Mouse (Mus musculus) neural tube, embryonic 14.5 days (tissue): ENCODE results near the gene Frmd5. TPM values are rescaled to one million over a fixed set of nuclear protein-coding genes. Genes with fewer than 3 reads are reported as not detected.
"Not testable (repeated sequence)": the region's sequence is repeated elsewhere in the genome, so short reads cannot be mapped to it uniquely, and the experiment has no call there.

Experiments
- ATAC-seq: fragments of 200-750 bp; cut with Nextera tagmentation; 2 replicates; pipeline ENCODE4 v1.8.0; 2017; ENCODE audit warnings: low read depth, mild to moderate bottlenecking, moderate TSS enrichment, moderate library complexity
- H3K27ac ChIP-seq: fragments of 300-500 bp; sonication (generic); 2 replicates; pipeline ENCODE4 v1.5.1; 2014; ENCODE audit warnings: low read depth, mild to moderate bottlenecking, control low read depth, low read length, moderate library complexity, mixed read lengths
- H3K27me3 ChIP-seq: fragments of 300-500 bp; sonication (generic); 2 replicates; pipeline ENCODE4 v1.6.1; 2014; ENCODE audit warnings: low read length; ENCODE audit not compliant: control insufficient read depth, insufficient read depth
- H3K36me3 ChIP-seq: fragments of 300-500 bp; sonication (generic); 2 replicates; pipeline ENCODE4 v1.6.1; 2014; ENCODE audit warnings: low read length, mixed read lengths; ENCODE audit not compliant: control insufficient read depth, insufficient read depth
- H3K4me1 ChIP-seq: fragments of 300-500 bp; sonication (generic); 2 replicates; pipeline ENCODE4 v1.6.1; 2014; ENCODE audit warnings: low read length; ENCODE audit not compliant: control insufficient read depth, insufficient read depth
- H3K4me2 ChIP-seq: fragments of 300-500 bp; sonication (generic); 2 replicates; pipeline ENCODE4 v1.6.1; 2014; ENCODE audit warnings: mild to moderate bottlenecking, low read depth, low read length, control low read depth
- H3K4me3 ChIP-seq: fragments of 300-500 bp; sonication (generic); 2 replicates; pipeline ENCODE4 v1.5.1; 2014; ENCODE audit warnings: low read depth, low read length, control low read depth, mixed read lengths
- H3K9ac ChIP-seq: fragments of 300-500 bp; sonication (generic); replicated peaks from 2 replicates; pipeline ENCODE4 v1.6.1; 2014; ENCODE audit warnings: low read depth, mild to moderate bottlenecking, control low read depth, low read length, mixed read lengths
- H3K9me3 ChIP-seq: fragments of 300-500 bp; sonication (generic); 2 replicates; pipeline ENCODE4 v1.6.1; 2016; ENCODE audit warnings: low read length; ENCODE audit not compliant: control insufficient read depth
- WGBS: fragments of 180-500 bp; shearing (Covaris S2); extraction: QIAGEN DNeasy Blood & Tissue Kit; methylation state at CpG from one replicate; pipeline ENCODE4 v1.1.7; 2014; 5-methylcytosine and 5-hydroxymethylcytosine counted together
- polyA plus RNA-seq: library from polyadenylated mRNA; unstranded; fragments of >200 nt; fragmentation: Nextera tagmentation; extraction: Ambion mirVana; gene quantifications from 2 replicates; pipeline ENCODE4 v1.2.1, GENCODE M21; 2014

Frmd5 gene
- polyA plus RNA-seq, 1 experiment from 2014 or later, result 31.2 TPM

DNA sequence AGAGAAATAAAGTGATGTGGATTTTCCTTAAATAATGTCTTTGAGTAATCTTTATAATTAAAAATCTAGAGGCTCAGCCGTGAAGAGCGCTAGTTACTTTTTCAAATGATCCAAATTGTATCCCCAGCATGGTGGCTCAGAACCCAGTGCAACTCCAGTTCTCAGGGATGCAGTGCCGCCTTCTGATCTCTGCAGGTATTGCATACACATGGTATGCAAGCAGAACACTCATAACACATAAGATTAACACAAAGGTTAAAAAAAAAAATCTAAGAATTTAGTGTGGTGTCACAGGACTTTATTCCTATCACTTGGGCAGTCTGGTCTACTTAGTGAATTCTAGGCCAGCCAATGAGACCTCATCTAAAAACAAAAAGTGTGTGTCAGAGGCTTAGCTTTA lies 262.1 kb downstream of the Frmd5 start:
- Histone ChIP-seq H3K36me3 (peaks cover 14% of the 10 kb centered on the region), H3K4me2 (no peak overlapping the region), H3K27me3 (no peaks in the 10 kb centered on the region), H3K4me1 (no peaks in the 10 kb centered on the region), H3K9ac (no peak overlapping the region), H3K9me3 (no peaks in the 10 kb centered on the region), H3K4me3 (no peak overlapping the region), H3K27ac (no peak overlapping the region)
- no peak for ATAC-seq
- 90% methylated on average over 3 of the region's 3 CpGs for WGBS

DNA sequence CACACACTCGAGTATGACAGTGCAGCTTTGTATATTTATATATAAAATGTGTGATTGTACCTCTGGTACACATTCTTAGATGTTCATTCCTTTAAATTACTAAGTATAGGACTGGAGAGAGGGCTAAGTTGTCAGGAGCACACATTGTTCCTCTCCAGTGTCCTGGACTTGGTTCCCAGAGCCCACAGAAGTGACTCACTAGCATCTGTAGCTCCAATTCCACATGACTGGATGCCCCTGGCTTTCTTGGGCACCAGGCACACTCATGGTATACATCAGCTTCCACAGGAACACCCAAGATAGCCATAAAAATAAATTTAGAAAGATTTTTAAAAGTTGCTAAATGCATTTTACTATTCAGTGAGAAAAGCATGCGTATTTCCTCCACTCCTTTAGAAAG lies 281.8 kb downstream of the Frmd5 start:
- no peak for ATAC-seq
- Histone ChIP-seq H3K27ac (no peak overlapping the region), H3K4me3 (no peak overlapping the region)

DNA sequence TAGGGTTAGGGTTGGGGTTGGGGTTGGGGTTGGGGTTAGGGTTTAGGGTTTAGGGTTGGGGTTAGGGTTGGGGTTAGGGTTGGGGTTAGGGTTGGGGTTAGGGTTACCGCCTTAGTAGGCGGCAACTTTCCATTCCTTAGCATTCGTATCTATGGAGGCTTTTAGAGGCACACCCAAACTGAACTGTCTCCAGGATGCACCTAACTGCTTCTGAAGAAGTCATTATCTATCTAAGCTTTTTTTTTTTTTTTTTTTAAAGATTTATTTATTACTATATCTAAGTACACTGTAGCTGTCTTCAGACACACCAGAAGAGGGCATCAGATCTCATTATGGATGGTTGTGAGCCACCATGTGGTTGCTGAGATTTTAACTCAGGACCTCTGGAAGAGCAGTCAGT lies 284.1 kb downstream of the Frmd5 start:
- H3K27me3 ChIP-seq, H3K4me3 ChIP-seq: not testable (repeated sequence)

More for the DNA sequence above, 281.8 kb downstream of the Frmd5 start:
- no peaks in the 10 kb centered on the region for H3K36me3 ChIP-seq
- H3K9me3 ChIP-seq, result no peaks in the 10 kb centered on the region
- no peaks in the 10 kb centered on the region for H3K4me1 ChIP-seq
- 96% methylated on average over 2 of the region's 2 CpGs for WGBS
- no peaks in the 10 kb centered on the region for H3K27me3 ChIP-seq
- H3K9ac ChIP-seq, result no peak overlapping the region
- H3K4me2 ChIP-seq, result no peak overlapping the region

DNA sequence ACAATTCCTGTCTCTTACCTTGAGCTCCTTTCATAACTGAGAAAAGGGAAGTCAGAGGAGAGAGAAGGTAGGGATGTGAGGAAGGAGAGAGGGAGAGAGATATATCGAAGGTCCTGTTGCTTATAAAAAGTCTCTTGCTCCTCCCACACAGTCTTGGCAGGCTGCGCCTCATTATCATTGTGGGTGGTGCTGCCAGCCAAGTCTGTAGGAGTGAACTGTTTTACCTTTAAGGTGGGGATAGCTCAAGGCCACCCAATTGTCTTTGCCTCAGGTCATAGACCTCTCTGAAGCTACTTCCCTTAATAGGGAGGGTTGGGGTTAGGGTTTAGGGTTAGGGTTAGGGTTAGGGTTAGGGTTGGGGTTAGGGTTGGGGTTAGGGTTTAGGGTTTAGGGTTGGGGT lies 284.9 kb downstream of the Frmd5 start:
- no peak for ATAC-seq
- H3K36me3 ChIP-seq, result no peaks in the 10 kb centered on the region
- no peaks in the 10 kb centered on the region for H3K9me3 ChIP-seq
- H3K4me3 ChIP-seq, result no peak overlapping the region
- no peak overlapping the region for H3K4me2 ChIP-seq
- no peak overlapping the region for H3K9ac ChIP-seq
- H3K27ac ChIP-seq, result no peak overlapping the region
- H3K27me3 ChIP-seq, result no peaks in the 10 kb centered on the region
- no peaks in the 10 kb centered on the region for H3K4me1 ChIP-seq
- 100% methylated on average over 2 of the region's 2 CpGs for WGBS

More for the DNA sequence above, 284.1 kb downstream of the Frmd5 start:
- not testable (repeated sequence) for H3K9ac ChIP-seq, H3K36me3 ChIP-seq, H3K4me2 ChIP-seq, H3K27ac ChIP-seq, H3K4me1 ChIP-seq, H3K9me3 ChIP-seq, ATAC-seq
- WGBS, result 97% methylated on average over 3 of the region's 3 CpGs

DNA sequence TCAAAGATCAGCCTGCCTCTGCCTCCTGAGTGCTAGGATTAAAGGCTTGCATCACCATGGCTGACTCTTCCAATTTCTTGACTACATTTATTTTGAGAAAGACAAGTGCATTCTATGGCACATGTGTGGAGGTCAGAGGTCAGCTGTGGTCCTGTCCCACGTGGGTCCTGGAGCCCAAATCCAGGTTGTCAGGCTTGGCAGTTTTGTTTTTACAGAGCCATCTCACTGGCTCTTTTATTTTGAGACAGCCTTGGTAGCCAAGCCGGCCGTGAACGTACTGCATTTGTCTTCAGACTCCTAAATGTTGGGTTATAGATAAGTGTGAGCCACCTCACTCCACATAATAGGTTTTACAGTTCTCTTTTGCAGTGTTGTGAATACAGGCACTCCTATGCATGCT lies 288.2 kb downstream of the Frmd5 start:
- not testable (repeated sequence) for H3K4me2 ChIP-seq, H3K27ac ChIP-seq, H3K4me3 ChIP-seq, ATAC-seq, H3K4me1 ChIP-seq, H3K27me3 ChIP-seq, H3K9ac ChIP-seq, H3K9me3 ChIP-seq, H3K36me3 ChIP-seq
- WGBS, result 88% methylated on average over 4 of the region's 4 CpGs

DNA sequence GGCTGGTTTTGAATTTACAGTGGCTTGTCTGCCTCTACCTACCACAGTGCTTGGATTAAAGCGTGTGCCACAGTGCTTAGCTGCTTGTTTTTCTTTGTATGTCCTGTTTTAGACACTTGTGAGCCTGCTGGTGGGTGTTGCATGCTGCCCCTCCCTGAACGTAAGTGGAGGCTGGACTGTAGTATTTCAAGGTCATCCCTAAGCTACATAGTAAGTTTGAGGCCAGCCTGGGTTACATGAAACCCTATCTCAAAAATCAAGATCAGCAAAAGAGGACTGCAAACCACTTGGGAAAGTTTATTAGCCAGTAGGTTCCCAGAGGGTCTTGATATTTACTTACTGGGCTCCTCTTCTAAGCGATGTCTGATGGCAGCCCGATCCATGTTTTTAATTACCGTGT lies 288.8 kb downstream of the Frmd5 start:
- WGBS, result 97% methylated on average over 5 of the region's 5 CpGs
- no peaks in the 10 kb centered on the region for H3K9me3 ChIP-seq
- H3K36me3 ChIP-seq, result no peaks in the 10 kb centered on the region
- no peaks in the 10 kb centered on the region for H3K4me1 ChIP-seq
- no peak overlapping the region for H3K4me2 ChIP-seq
- H3K27me3 ChIP-seq, result no peaks in the 10 kb centered on the region
- ATAC-seq, result no peak
- H3K4me3 ChIP-seq, result no peak overlapping the region
- H3K9ac ChIP-seq, result no peak overlapping the region
- H3K27ac ChIP-seq, result no peak overlapping the region

DNA sequence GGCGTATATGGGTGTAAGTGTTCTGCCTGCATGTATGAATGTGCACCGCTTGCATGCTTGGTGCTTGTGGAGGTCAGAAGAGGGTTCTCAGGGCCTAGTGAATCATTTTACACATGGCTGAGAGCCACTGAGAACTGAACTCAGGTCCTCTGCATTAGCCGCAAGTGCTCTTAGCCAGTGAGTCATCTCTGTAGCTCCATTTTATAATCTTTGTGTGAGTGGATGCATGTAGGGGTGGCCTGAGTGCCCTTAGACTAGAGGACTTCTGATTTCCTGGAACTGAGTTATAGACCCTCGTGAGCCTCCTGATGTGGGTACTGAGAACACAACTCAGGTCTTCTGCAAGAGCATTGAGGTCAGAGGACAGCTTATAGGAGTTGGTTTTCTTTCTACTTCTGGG lies 292.7 kb downstream of the Frmd5 start:
- Histone ChIP-seq H3K27me3 (no peaks in the 10 kb centered on the region), H3K4me2 (no peak overlapping the region), H3K36me3 (no peaks in the 10 kb centered on the region), H3K27ac (no peak overlapping the region), H3K9me3 (no peaks in the 10 kb centered on the region), H3K4me1 (0 out of 2 replicates have a peak, but pooled peaks cover 4% of the 10 kb centered on the region), H3K9ac (no peak overlapping the region), H3K4me3 (no peak overlapping the region)
- ATAC-seq, result no peak
- 95% methylated on average over 4 of the region's 4 CpGs for WGBS

DNA sequence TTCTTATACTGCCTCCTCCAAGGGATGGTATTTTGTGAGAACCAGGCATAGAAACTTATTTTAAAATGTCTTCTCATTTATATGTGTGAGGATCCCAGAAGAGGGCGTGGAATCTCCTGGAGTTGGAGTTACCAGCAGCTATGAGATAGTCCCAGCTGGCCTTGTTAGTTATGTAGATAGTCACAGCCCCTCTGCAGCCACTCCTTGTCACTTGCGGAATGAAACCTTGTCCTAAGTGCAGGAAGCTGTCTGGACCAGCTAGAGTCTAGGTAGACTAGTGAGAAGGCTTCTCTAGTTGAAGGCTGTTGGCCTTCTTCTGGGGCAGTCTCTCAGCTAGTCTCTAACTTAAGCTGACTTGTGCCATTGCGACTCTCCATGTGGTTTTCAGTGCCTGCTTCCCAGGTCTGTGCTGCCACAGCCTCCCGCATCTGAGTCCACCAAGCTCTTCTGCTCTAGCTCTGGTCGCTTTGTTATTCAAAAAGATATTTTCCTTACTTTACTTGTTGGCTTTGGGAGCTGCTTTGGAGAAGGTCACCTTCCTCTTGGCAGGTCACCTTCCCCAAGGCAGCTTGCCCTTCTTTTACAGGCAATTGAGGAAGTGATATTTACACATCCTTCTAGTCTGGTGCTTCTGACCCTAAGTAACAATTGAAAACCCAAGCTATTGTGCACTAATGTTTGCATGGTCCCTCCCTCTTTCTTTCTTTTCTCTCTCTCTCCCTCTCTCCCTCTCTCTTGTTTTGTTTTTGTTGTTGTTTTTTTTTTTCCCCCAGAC lies 293.7 kb downstream of the Frmd5 start:
- H3K4me3 ChIP-seq, ATAC-seq, H3K9ac ChIP-seq, H3K4me2 ChIP-seq, H3K27ac ChIP-seq, H3K27me3 ChIP-seq, H3K36me3 ChIP-seq, H3K4me1 ChIP-seq, H3K9me3 ChIP-seq: not testable (repeated sequence)
- 93% methylated on average over 4 of the region's 5 CpGs for WGBS

DNA sequence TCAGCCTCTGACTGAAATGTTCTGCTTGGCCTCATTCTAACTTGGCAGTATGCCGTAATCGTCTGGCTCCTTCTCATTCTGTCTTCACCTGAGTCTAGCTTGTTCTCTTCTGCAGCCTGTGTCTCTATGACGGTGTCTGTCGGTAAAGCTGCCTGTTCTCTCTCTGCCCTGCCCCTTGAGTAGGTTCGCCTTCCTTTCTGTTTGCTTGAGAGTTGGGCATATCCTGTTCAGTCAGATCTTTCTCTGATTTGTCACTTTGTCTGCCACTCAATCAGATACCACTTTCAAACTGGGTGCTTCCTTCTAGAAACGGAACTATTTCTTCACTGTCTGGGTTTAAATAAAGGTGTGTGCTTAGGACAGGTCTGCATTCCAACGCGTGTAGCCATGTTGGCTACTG lies 295.5 kb downstream of the Frmd5 start:
- no peaks in the 10 kb centered on the region for H3K9me3 ChIP-seq
- 97% methylated on average over 8 of the region's 8 CpGs for whole genome bisulfite sequencing
- no peak for ATAC-seq
- no peak overlapping the region for H3K4me2 ChIP-seq
- peaks cover 13% of the 10 kb centered on the region; the same call in 1 of the 2 replicates for H3K4me1 ChIP-seq
- H3K4me3 ChIP-seq, result no peak overlapping the region
- H3K9ac ChIP-seq, result no peak overlapping the region
- no peak overlapping the region for H3K27ac ChIP-seq
- H3K36me3 ChIP-seq, result no peaks in the 10 kb centered on the region
- no peaks in the 10 kb centered on the region for H3K27me3 ChIP-seq
